Mouse (Mus musculus) regulatory T cell (primary cell): Measurements from ENCODE around the gene Nelfcd.

Experiments used
- in situ Hi-C: fragments of 300-600 bp; cut with MboI, MseI; formaldehyde crosslinking; loops from one replicate; pipeline ENCODE4 v1.15.1; 2025; ENCODE audit warnings: high pct_unique_total_duplicates

Nelfcd gene

GRCm38 (mm10) chr2:174436916-174437696 is 21.5 kb downstream of the Nelfcd start:
- in situ Hi-C loops = loop anchor here (10.0 to 25.0 kb wide), 2 partner anchors 112 to 775 kb away; partner anchors contain the start of gene Rab22a

- in situ Hi-C loops = loop anchor here (10.0 to 25.0 kb wide), 2 partner anchors 113 to 775 kb away; partner anchors contain the start of gene Rab22a
These were observed 22.0 kb downstream of the Nelfcd start for GRCm38 (mm10) chr2:174437697-174437982.

- in situ Hi-C loops = loop anchor here (10.0 to 25.0 kb wide), 2 partner anchors 113 to 776 kb away; partner anchors contain the start of gene Rab22a
These were observed 22.6 kb downstream of the Nelfcd start for GRCm38 (mm10) chr2:174438181-174438580.

- in situ Hi-C loops = loop anchor here (10.0 to 25.0 kb wide), 2 partner anchors 114 to 777 kb away; partner anchors contain the start of gene Rab22a
These were observed 23.3 kb downstream of the Nelfcd start, which contains the start of gene Ctsz for GRCm38 (mm10) chr2:174438737-174439449. TSS of gene Ctsz (minus strand) at chr2:174439039.

GRCm38 (mm10) chr2:174439450-174439838 is 23.8 kb downstream of the Nelfcd start:
- in situ Hi-C loops = loop anchor here (10.0 to 25.0 kb wide), 2 partner anchors 115 to 777 kb away; partner anchors contain the start of gene Rab22a

- in situ Hi-C loops = loop anchor here (10.0 to 25.0 kb wide), 2 partner anchors 115 to 778 kb away; partner anchors contain the start of gene Rab22a
These were observed 24.4 kb downstream of the Nelfcd start for GRCm38 (mm10) chr2:174439961-174440360.

GRCm38 (mm10) chr2:174441898-174442297 is 26.3 kb downstream of the Nelfcd start:
- in situ Hi-C loops = loop anchor here (25.0 kb wide), 1 partner anchor 780 kb away; the partner anchor contains the start of gene Rab22a

- in situ Hi-C loops = loop anchor here (25.0 kb wide), 1 partner anchor 780 kb away; the partner anchor contains the start of gene Rab22a
These were observed 26.9 kb downstream of the Nelfcd start for GRCm38 (mm10) chr2:174442460-174442859.

GRCm38 (mm10) chr2:174443046-174443445 is 27.4 kb downstream of the Nelfcd start:
- in situ Hi-C loops = loop anchor here (25.0 kb wide), 1 partner anchor 781 kb away; the partner anchor contains the start of gene Rab22a

GRCm38 (mm10) chr2:174444359-174444758 is 28.8 kb downstream of the Nelfcd start:
- in situ Hi-C loops = loop anchor here (25.0 kb wide), 1 partner anchor 782 kb away; the partner anchor contains the start of gene Rab22a

GRCm38 (mm10) chr2:174445018-174445417 is 29.4 kb downstream of the Nelfcd start:
- in situ Hi-C loops = loop anchor here (25.0 kb wide), 1 partner anchor 783 kb away; the partner anchor contains the start of gene Rab22a

- in situ Hi-C loops = loop anchor here (25.0 kb wide), 1 partner anchor 784 kb away; the partner anchor contains the start of gene Rab22a
These were observed 30.9 kb downstream of the Nelfcd start for GRCm38 (mm10) chr2:174446492-174446891.

- in situ Hi-C loops = loop anchor here (25.0 kb wide), 1 partner anchor 785 kb away; the partner anchor contains the start of gene Rab22a
These were observed 31.3 kb downstream of the Nelfcd start for GRCm38 (mm10) chr2:174446905-174447304.

- in situ Hi-C loops = loop anchor here (25.0 kb wide), 1 partner anchor 786 kb away; the partner anchor contains the start of gene Rab22a
These were observed 32.8 kb downstream of the Nelfcd start for GRCm38 (mm10) chr2:174448405-174448804.

GRCm38 (mm10) chr2:174450353-174450752 is 34.7 kb downstream of the Nelfcd start, which contains the start of gene Tubb1:
TSS of gene Tubb1 (plus strand) at chr2:174450695.
- in situ Hi-C loops = no loop called here

GRCm38 (mm10) chr2:174453681-174454080 is 38.1 kb downstream of the Nelfcd start:
- in situ Hi-C loops = no loop called here

- in situ Hi-C loops = no loop called here
These were observed 43.8 kb downstream of the Nelfcd start for GRCm38 (mm10) chr2:174459365-174459764.

GRCm38 (mm10) chr2:174463370-174463769 is 47.8 kb downstream of the Nelfcd start:
- in situ Hi-C loops = no loop called here

GRCm38 (mm10) chr2:174463789-174464523 is 48.4 kb downstream of the Nelfcd start, which contains the start of gene Atp5e:
TSS of gene Atp5e (minus strand) at chr2:174464105.
- in situ Hi-C loops = no loop called here

GRCm38 (mm10) chr2:174470333-174470732 is 54.7 kb downstream of the Nelfcd start:
- in situ Hi-C loops = loop anchor here (5.0 kb wide), 1 partner anchor 143 kb away; no protein-coding TSS in a partner anchor
